Mouse (Mus musculus): ENCODE results near the gene Gm14435. TPM values are rescaled to one million over a fixed set of nuclear protein-coding genes. Genes with fewer than 3 reads are reported as not detected.
"Not testable (repeated sequence)": the region's sequence is repeated elsewhere in the genome, so short reads cannot be mapped to it uniquely, and the experiment has no call there.

Gene Gm14435
- total RNA-seq (2021): 10 to 100 TPM in 1 of 2 experiments, 1 to 10 TPM in 1; 8.4 to 15.4 TPM
- long read RNA-seq, experiment 1, partial matches to known transcripts: 0 of 4 reads
- long read RNA-seq, experiment 1, other reads (novel, unspliced or antisense): 0 of 4 reads
- long read RNA-seq, experiment 2, transcript Gm14435-202 (3 exons, 1,127 nt): major isoform, 5 of 5 reads
- long read RNA-seq, experiment 2, partial matches to known transcripts: 0 of 5 reads
- long read RNA-seq, experiment 2, other reads (novel, unspliced or antisense): 0 of 5 reads

GRCm38 (mm10) chr2:176423294-176423693, at the start of gene Gm14435:
Gene Gm14435 (plus strand): TSS chr2:176423594.
- not testable (repeated sequence) for DNase-seq (ENCODE audit: low spot score in 2 of 2)

Other genes starting within 250 kb of the Gm14435 start
- gene 2210418O10Rik, start 197.0 kb upstream of the Gm14435 start, total RNA-seq (2021): 1 to 10 TPM; 5.0 to 7.4 TPM
- gene Gm11009, start 104.1 kb upstream of the Gm14435 start, total RNA-seq (2021): not detected
- not detected for gene Gm14434, start 63.2 kb downstream of the Gm14435 start, total RNA-seq (2021)
- gene Zfp967, start 97.5 kb downstream of the Gm14435 start, total RNA-seq (2021): not detected
- 1 to 10 TPM; 3.6 to 5.9 TPM for gene Gm14308, start 212.8 kb downstream of the Gm14435 start, total RNA-seq (2021)
- gene Zfp973, start 246.9 kb downstream of the Gm14435 start, total RNA-seq (2021): 10 to 100 TPM in 1 of 2 experiments, 1 to 10 TPM in 1; 8.5 to 10.9 TPM

All from adrenal gland, postnatal 4 days (tissue).